Mouse (Mus musculus) testis, adult 2 months (tissue): ENCODE measurements around the gene Ace.

ENCODE experiments used
- CTCF ChIP-seq: fragments of 200-500 bp; IDR thresholded peaks from 2 replicates; pipeline ENCODE4 v1.5.1; 2012; ENCODE audit warnings: low read depth, mild to moderate bottlenecking, inconsistent platforms, low read length, moderate library complexity; ENCODE audit not compliant: control insufficient read depth, insufficient read depth, insufficient replicate concordance
- POLR2A ChIP-seq: fragments of 200-500 bp; IDR thresholded peaks from 2 replicates; pipeline ENCODE4 v1.6.1; 2012; ENCODE audit warnings: low read depth, mild to moderate bottlenecking, inconsistent platforms, low read length, moderate library complexity; ENCODE audit not compliant: control insufficient read depth

- no peak for TF ChIP-seq POLR2A
- TF ChIP-seq CTCF: no peak
These were observed 10.9 kb downstream of the Ace start for GRCm38 (mm10) chr11:105978634-105979033.
